Mouse (Mus musculus): ENCODE data around the gene Nek6. TPM values are rescaled to one million over a fixed set of nuclear protein-coding genes. Genes with fewer than 3 reads are reported as not detected.

Gene Nek6
- polyA plus RNA-seq, 1 experiment from 2014 or later = 83.4 TPM

DNA sequence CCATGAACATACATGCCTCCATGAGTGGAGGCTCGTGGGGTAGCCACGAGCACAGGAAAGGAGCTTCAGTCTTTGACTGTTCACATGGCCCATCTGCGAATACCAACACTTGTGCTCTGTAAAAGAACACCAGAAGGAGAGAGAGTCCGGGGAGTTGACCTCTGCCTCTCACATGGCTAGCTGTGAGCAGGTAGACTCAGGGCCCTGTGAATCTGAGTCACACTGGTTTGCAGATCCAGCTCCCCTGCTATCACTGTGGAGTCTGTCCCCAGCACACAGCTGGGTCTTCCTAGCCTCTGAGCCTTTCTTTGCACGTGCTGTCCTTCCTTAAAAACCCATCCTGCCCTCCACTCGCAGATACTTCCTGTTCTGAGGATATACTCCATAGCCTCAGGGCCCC is 22.3 kb downstream of the Nek6 start:
- 70% methylated on average over 6 of the region's 6 CpGs for WGBS
- H3K36me3 ChIP-seq = no peaks in the 10 kb centered on the region
- H3K4me1 ChIP-seq = peaks cover 69% of the 10 kb centered on the region
- no peaks in the 10 kb centered on the region for H3K9me3 ChIP-seq (replicated peaks)
- H3K4me3 ChIP-seq = no peak overlapping the region
- DNase-seq (ENCODE audit: low spot score) = no peak
- no peaks in the 10 kb centered on the region for H3K27me3 ChIP-seq (ENCODE audit: low read depth, poor library complexity, severe bottlenecking)
- H3K27ac ChIP-seq = peak overlapping the region; percentile 34; the same call in 1 of the 2 replicates

DNA sequence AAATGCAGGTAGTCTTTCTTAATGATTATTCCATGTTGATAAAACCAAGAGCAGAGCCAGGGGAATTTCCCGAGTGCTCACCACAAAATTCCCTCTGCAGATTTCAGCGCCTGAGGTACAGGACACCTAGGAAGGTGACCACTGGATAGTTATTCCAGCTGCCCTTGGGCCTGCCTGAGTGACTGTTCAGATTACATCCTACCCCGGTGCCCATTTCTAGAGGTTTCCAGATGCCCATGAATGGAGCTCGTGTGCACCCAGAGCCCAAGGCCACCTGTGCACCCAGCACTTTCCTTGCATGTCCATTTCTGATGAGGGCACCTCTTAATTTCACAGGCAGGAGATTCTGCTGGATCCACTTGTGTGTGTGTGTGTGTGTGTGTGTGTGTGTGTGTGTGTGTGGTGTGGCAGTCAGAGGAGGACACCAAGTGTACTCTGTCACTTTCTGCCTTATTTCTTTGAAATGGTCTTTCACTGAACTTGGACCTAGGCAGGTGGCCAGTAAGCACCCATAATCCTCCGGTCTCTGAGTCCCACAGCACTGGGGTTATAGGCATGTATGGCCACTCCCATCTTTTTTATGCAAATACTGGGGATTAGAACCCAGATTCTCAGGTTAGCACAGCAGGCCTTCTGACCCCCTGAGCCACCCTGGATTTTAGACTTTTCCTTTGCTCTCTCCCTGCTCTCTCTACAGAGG is 22.9 kb downstream of the Nek6 start:
- Histone ChIP-seq H3K36me3 (no peaks in the 10 kb centered on the region), H3K9me3 (replicated peaks) (no peaks in the 10 kb centered on the region), H3K4me1 (peaks cover 65% of the 10 kb centered on the region), H3K27me3 (ENCODE audit: low read depth, poor library complexity, severe bottlenecking) (no peaks in the 10 kb centered on the region), H3K27ac (peak overlapping the region; percentile 34; the same call in 1 of the 2 replicates), H3K4me3 (no peak overlapping the region)
- no peak for DNase-seq (ENCODE audit: low spot score)
- 91% methylated on average over 5 of the region's 5 CpGs for WGBS

DNA sequence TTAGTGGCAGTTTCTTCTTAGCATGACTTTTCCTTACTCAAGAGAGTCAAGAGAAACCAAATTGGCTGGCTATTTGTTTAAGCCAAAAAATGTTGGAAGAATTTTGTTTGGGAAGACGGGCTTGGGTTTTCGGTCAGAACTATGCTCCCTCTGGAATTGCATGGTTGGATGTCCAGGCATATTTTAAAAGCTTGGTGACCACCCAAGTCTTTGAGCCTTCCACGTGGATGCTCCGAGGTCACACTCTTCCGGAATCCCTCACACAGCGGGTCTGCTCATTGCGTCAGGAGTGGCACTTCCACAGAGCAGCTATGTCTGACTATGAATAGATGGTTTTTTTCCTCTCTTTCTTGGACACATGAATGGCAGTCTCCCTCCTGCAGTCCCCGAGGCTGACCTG is 23.6 kb downstream of the Nek6 start:
- Histone ChIP-seq H3K9me3 (replicated peaks) (no peaks in the 10 kb centered on the region), H3K27me3 (ENCODE audit: low read depth, poor library complexity, severe bottlenecking) (no peaks in the 10 kb centered on the region), H3K4me1 (peaks cover 64% of the 10 kb centered on the region), H3K4me3 (no peak overlapping the region), H3K27ac (no peak overlapping the region), H3K36me3 (no peaks in the 10 kb centered on the region)
- WGBS = 90% methylated on average over 8 of the region's 8 CpGs
- no peak for DNase-seq (ENCODE audit: low spot score)

DNA sequence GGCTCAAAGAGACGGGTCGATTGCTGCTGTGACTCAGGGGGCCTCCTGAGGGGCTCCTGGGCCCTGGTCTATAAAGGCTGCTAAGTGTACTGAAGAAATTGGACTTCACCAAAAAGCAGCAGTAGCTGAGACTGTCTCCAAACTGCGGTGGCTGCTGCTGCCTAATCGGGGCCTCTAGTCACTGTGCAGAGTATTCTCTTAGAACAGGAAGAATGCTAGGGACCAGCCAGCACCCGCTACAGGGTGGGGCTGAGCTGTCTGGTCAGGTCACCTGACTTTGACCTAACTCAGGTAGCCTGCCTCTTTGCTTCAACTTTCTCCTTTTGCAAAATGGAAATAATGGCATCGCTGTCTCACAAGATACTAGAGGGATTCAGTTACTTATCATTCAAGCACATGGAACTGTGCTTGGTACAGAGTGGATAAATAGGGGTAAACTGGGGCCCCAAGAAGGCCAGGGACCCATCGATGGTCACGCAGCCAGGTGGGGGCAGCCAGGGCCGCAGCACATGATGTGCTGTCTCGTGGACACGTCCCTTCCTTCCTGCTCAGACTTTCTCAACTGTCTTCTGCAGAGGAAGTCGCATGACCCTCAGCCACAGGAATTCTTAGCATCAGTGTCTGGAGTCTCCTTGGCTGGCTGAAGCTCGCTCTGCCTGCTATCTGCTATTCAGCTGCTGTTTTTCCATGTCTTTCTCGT is 24.2 kb downstream of the Nek6 start:
- H3K4me1 ChIP-seq = peaks cover 61% of the 10 kb centered on the region
- no peaks in the 10 kb centered on the region for H3K27me3 ChIP-seq (ENCODE audit: low read depth, poor library complexity, severe bottlenecking)
- no peak overlapping the region for H3K27ac ChIP-seq
- WGBS = 74% methylated on average over 14 of the region's 14 CpGs
- H3K36me3 ChIP-seq = no peaks in the 10 kb centered on the region
- H3K9me3 ChIP-seq (replicated peaks) = no peaks in the 10 kb centered on the region
- DNase-seq (ENCODE audit: low spot score) = no peak
- H3K4me3 ChIP-seq = no peak overlapping the region

DNA sequence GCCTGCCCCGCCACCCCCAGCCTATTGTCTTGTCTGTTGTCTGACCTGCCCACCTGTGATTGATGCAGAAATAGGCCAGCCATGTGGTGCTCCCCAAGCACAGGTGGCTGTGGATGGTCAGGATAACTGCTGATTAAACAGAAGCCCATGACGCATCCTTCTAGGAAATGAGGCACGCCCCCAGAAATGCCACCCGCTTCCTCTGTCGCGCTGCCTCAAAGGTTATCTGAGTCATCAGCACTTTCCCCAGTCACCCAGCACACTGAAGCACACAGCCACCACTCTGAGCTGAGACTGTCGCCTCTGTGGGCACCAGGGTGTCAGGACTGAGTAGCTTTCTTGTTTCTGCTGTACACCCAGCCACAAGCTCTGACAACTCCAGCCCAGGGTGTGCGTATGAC is 24.9 kb downstream of the Nek6 start:
- H3K27me3 ChIP-seq (ENCODE audit: low read depth, poor library complexity, severe bottlenecking) = no peaks in the 10 kb centered on the region
- H3K4me1 ChIP-seq = peaks cover 61% of the 10 kb centered on the region
- H3K27ac ChIP-seq = 0 out of 2 replicates have a peak overlapping the region, but pooled peaks have one; percentile 21
- DNase-seq (ENCODE audit: low spot score) = no peak
- WGBS = 73% methylated on average over 8 of the region's 8 CpGs
- no peaks in the 10 kb centered on the region for H3K36me3 ChIP-seq
- no peaks in the 10 kb centered on the region for H3K9me3 ChIP-seq (replicated peaks)
- no peak overlapping the region for H3K4me3 ChIP-seq

DNA sequence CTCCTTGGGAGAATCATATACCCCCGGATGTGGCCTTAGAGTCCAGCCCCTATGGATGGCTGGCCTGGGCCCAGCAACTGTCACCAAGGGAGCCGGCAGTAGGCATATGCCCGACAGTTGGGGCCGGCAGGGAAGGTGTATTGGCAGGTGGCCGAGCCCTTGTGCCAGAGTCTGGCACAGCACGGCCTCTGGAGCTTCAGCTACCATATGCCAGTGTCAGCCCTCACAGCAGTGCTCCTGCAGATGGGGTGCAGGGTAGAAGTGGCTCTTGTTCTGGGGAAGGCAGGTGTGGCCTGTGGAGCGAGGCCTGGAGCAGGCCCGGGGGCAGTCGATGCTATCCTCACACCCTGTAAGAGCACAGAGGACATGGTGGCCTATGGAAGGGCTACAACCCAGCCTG is 28.2 kb downstream of the Nek6 start:
- no peak overlapping the region; the same call in 1 of the 2 replicates for H3K27ac ChIP-seq

DNA sequence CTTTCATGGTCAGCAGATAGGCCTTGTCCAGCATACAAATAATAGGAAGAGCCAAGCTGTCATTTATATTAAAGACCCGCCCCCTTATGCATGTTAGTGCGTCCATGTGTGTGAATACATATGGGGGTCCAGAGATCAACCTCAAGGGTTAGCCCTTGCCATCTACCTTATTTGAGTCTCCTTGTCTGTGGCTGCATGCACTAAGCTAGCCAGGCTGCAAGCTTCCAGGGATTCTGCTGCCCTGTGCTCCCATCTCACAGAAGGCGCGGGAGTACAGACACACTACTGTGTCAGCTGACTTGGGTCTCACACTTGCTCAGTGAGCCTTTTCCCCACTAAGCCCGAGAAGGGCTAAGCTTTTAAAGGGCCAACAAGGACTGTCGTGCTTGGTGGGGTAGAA is 29.2 kb downstream of the Nek6 start:
- Histone ChIP-seq H3K4me1 (peaks cover 47% of the 10 kb centered on the region), H3K36me3 (no peaks in the 10 kb centered on the region), H3K9me3 (replicated peaks) (no peaks in the 10 kb centered on the region), H3K27me3 (ENCODE audit: low read depth, poor library complexity, severe bottlenecking) (no peaks in the 10 kb centered on the region), H3K27ac (no peak overlapping the region), H3K4me3 (no peak overlapping the region)
- 89% methylated on average over 6 of the region's 6 CpGs for WGBS
- no peak for DNase-seq (ENCODE audit: low spot score)

More for the DNA sequence above, 28.2 kb downstream of the Nek6 start:
- WGBS = 92% methylated on average over 9 of the region's 9 CpGs
- no peaks in the 10 kb centered on the region for H3K9me3 ChIP-seq (replicated peaks)
- no peaks in the 10 kb centered on the region for H3K36me3 ChIP-seq
- peaks cover 49% of the 10 kb centered on the region for H3K4me1 ChIP-seq
- H3K4me3 ChIP-seq = no peak overlapping the region
- no peak for DNase-seq (ENCODE audit: low spot score)
- H3K27me3 ChIP-seq (ENCODE audit: low read depth, poor library complexity, severe bottlenecking) = no peaks in the 10 kb centered on the region

DNA sequence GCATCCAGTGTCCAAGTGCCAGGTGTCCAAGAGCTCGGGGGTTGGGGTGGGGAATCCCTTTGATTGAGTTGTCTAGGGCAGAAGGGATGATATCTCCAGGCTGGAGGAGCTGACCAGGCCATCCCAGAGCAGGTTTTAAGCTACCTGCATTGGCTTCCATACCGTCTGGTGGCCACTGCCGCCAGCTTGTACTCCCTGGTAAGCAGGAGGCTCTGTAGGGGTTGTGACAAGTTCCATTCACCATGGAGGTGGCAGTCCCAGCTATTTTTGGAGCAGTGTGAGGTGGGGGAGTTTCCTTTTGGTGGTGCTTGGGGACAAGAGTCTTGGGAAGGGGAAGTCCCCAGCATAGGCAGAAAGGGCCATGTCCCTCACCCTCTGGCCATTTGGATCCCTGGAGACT is 29.7 kb downstream of the Nek6 start:
- 76% methylated on average over 3 of the region's 3 CpGs for WGBS
- Histone ChIP-seq H3K36me3 (no peaks in the 10 kb centered on the region), H3K27ac (peak overlapping the region; percentile 38), H3K4me3 (no peak overlapping the region), H3K9me3 (replicated peaks) (no peaks in the 10 kb centered on the region), H3K27me3 (ENCODE audit: low read depth, poor library complexity, severe bottlenecking) (no peaks in the 10 kb centered on the region), H3K4me1 (peaks cover 47% of the 10 kb centered on the region)
- DNase-seq (ENCODE audit: low spot score) = no peak

DNA sequence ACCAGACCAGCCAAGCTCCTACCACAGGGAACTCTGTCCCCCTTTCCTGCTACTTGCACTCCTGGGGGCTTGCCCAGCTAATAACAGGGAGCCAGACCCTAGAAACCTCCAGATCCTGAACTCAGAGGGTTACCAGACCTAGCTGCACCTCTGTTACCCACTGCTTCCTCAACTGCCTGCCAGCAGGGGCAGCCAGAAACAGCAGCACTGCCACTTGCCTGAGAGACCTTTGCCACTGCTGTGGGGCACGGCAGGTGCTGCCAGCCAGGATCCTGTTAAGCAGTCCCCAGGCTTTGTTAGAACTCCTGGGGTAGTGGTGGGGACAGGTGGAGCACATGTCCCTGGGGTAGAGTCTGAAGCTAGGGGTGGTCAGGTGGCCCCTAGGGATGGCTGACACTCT is 30.1 kb downstream of the Nek6 start:
- WGBS = 95% methylated on average over 1 of the region's 1 CpGs
- no peak for DNase-seq (ENCODE audit: low spot score)
- Histone ChIP-seq H3K9me3 (replicated peaks) (no peaks in the 10 kb centered on the region), H3K27ac (peak overlapping the region; percentile 38), H3K4me3 (no peak overlapping the region), H3K4me1 (peaks cover 47% of the 10 kb centered on the region), H3K27me3 (ENCODE audit: low read depth, poor library complexity, severe bottlenecking) (no peaks in the 10 kb centered on the region), H3K36me3 (no peaks in the 10 kb centered on the region)

DNA sequence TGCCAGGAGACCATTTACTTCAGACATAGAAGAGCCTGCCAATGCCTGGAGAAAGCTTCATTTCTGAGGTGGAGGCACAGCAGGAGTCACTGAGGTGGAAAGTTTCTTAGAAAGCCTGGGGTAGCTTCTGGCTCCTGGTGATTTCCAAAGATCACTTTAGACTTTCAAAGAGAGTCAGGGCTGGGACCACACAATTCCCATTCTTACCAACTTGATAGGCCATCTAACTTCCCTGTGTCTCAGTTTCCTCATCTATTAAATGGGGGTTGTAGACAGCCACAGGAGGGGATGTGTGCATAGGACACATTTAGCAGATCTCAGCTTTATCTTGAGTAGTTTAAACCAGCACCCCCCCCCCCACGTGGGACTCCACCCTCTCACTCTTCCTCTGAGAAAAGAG is 30.9 kb downstream of the Nek6 start:
- H3K4me1 ChIP-seq = peaks cover 48% of the 10 kb centered on the region
- 41% methylated on average over 1 of the region's 1 CpGs for WGBS

DNA sequence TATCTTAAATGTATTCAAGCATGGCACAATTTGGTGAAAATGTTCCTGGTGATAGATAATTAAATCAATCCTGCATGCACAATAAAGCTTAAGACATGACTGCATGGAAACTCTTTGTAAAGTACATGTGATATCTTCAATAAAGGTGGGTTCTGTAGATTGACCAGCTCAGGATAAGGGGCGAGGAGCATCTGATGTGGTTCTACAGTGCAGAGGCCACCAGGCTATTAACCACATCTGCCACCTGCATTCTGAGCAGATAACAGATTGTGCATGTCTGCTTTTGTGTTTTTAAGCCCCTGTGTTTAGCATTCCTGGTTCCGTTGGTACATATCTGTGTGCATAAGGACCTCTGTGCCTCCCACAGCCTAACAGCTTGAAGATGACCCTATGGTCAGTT is 31.7 kb downstream of the Nek6 start:
- 91% methylated on average over 2 of the region's 2 CpGs for WGBS
- Histone ChIP-seq H3K9me3 (replicated peaks) (no peaks in the 10 kb centered on the region), H3K36me3 (no peaks in the 10 kb centered on the region), H3K27ac (no peak overlapping the region), H3K4me3 (no peak overlapping the region), H3K4me1 (peaks cover 46% of the 10 kb centered on the region), H3K27me3 (ENCODE audit: low read depth, poor library complexity, severe bottlenecking) (no peaks in the 10 kb centered on the region)
- DNase-seq (ENCODE audit: low spot score) = no peak

More for the DNA sequence above, 30.9 kb downstream of the Nek6 start:
- H3K4me3 ChIP-seq = no peak overlapping the region
- H3K9me3 ChIP-seq (replicated peaks) = no peaks in the 10 kb centered on the region
- DNase-seq (ENCODE audit: low spot score) = no peak
- H3K36me3 ChIP-seq = no peaks in the 10 kb centered on the region
- no peaks in the 10 kb centered on the region for H3K27me3 ChIP-seq (ENCODE audit: low read depth, poor library complexity, severe bottlenecking)
- H3K27ac ChIP-seq = no peak overlapping the region

DNA sequence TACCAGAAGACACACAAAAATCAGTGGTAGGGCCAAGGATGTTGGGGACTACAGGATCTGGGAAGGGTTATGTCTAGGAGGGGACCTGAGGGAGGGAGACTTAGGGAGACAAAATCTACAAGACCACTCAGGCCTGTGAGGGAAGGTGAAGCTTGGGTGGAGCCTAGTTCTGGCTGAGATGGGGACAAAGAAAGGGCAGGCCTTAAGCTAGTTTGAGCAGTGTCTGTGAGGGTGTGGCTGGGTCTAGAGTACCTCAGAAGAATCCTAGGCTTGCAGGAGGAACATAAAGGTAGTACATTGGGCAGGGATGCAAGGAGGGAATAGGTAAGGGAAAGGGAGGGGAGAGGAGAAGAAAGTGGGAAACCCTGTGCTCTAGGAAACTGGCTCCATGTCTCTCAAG is 32.9 kb downstream of the Nek6 start:
- H3K27ac ChIP-seq = no peak overlapping the region

DNA sequence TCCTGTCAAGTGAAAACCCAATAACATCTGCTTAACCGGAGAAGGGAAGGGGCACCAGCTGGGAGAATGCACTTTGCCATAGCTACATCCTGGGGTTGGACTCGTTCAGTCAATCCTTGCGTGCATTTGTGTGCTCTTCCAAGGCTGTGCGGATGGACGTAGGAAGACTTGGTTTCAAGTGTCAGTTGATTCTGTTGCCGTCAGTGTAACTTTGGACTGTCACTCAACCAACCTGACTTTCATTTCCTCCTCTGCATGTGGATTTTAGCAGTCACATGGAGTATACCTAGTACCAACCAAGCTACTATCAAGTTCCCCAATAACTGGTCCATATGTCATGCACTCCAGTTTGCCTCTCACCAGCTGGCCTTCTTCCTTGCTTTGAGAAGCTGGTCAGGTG is 33.5 kb downstream of the Nek6 start:
- Histone ChIP-seq H3K27ac (no peak overlapping the region), H3K4me1 (peaks cover 39% of the 10 kb centered on the region), H3K27me3 (ENCODE audit: low read depth, poor library complexity, severe bottlenecking) (no peaks in the 10 kb centered on the region), H3K4me3 (no peak overlapping the region), H3K9me3 (replicated peaks) (no peaks in the 10 kb centered on the region), H3K36me3 (no peaks in the 10 kb centered on the region)
- WGBS = 91% methylated on average over 6 of the region's 6 CpGs
- DNase-seq (ENCODE audit: low spot score) = no peak

More for the DNA sequence above, 32.9 kb downstream of the Nek6 start:
- Histone ChIP-seq H3K36me3 (no peaks in the 10 kb centered on the region), H3K4me3 (no peak overlapping the region), H3K27me3 (ENCODE audit: low read depth, poor library complexity, severe bottlenecking) (no peaks in the 10 kb centered on the region), H3K9me3 (replicated peaks) (no peaks in the 10 kb centered on the region), H3K4me1 (peaks cover 44% of the 10 kb centered on the region)
- DNase-seq (ENCODE audit: low spot score) = no peak

All from limb, embryonic 10.5 days (tissue).